Comparison of ENCODE assay signal across 8 mouse cellular contexts in genomic region chr5:35921595-35922254, GRCm38 (mm10). TPM values are rescaled to one million over a fixed set of nuclear protein-coding genes. Genes with fewer than 3 reads are reported as not detected.
DNase-seq lines count a peak whose midpoint lies in the region; ATAC-seq and TF ChIP-seq lines count a peak whose summit lies in the region.

No protein-coding gene starts in this region.

- no peak overlapping the region for H3K27ac ChIP-seq in forebrain, embryonic 13.5 days
- no peak overlapping the region for H3K27ac ChIP-seq in forebrain, embryonic 11.5 days (ENCODE audit: low read depth, low read length)
- peak overlapping the region; percentile 94 for H3K27ac ChIP-seq in intestine, embryonic 14.5 days (ENCODE audit: low read depth)
- H3K27ac ChIP-seq in liver, postnatal 0 days (ENCODE audit: low read depth) = 0 out of 2 replicates have a peak overlapping the region, but pooled peaks have one; percentile 16
- peak overlapping the region; percentile 71 for H3K27ac ChIP-seq in small intestine, adult 2 months (ENCODE audit: insufficient read depth, low read depth, low read length)

- no peak for TF ChIP-seq POLR2A in small intestine, adult 2 months (IDR thresholded peaks at IDR 0.05; ENCODE audit: low read depth, low read length)

- H3K4me3 ChIP-seq in forebrain, embryonic 13.5 days = no peak overlapping the region
- H3K4me3 ChIP-seq in forebrain, embryonic 11.5 days (ENCODE audit: low read depth, low read length) = no peak overlapping the region
- 0 out of 2 replicates have a peak overlapping the region, but pooled peaks have one; percentile 1 for H3K4me3 ChIP-seq in intestine, embryonic 14.5 days (ENCODE audit: low read depth, low read length)
- no peak overlapping the region for H3K4me3 ChIP-seq in liver, postnatal 0 days (ENCODE audit: low read depth, low read length)
- peak overlapping the region; percentile 21; the same call in 1 of the 2 replicates for H3K4me3 ChIP-seq in small intestine, adult 2 months (ENCODE audit: low read depth, low read length)

- no peak for ATAC-seq in forebrain, embryonic 13.5 days
- no peak; the same call in 1 of the 2 replicates for ATAC-seq in forebrain, embryonic 11.5 days (replicated peaks; ENCODE audit: low FRiP score)
- ATAC-seq in intestine, embryonic 14.5 days (replicated peaks; ENCODE audit: low FRiP score, low TSS enrichment, low read depth) = peak; percentile 81
- no peak; the same call in 1 of the 2 replicates for ATAC-seq in liver, postnatal 0 days
- no peak for ATAC-seq in monocyte, adult 5-6 weeks (replicated peaks; ENCODE audit: insufficient number of reproducible peaks, low FRiP score, low TSS enrichment, poor library complexity, severe bottlenecking)
- ATAC-seq in CD4-positive, CD25-positive, alpha-beta regulatory T cell, adult 4 months = no peak

- H3K4me2 ChIP-seq in forebrain, embryonic 13.5 days = peak overlapping the region; percentile 1; the same call in 1 of the 2 replicates
- H3K4me2 ChIP-seq in forebrain, embryonic 11.5 days (ENCODE audit: low read depth, low read length, severe bottlenecking) = no peak overlapping the region
- H3K4me2 ChIP-seq in intestine, embryonic 14.5 days (ENCODE audit: low read length) = peak overlapping the region; percentile 43
- H3K4me2 ChIP-seq in liver, postnatal 0 days (ENCODE audit: low read depth, low read length) = no peak overlapping the region

- no peak for DNase-seq in forebrain, embryonic 11.5 days (ENCODE audit: low spot score)
- peak; percentile 38 for DNase-seq in gastrocnemius, postnatal 25 days
- peak; percentile 85 for DNase-seq in intestine, embryonic 14.5 days (ENCODE audit: low spot score)
- no peak for DNase-seq in liver, postnatal 0 days

- peaks cover 89% of the 10 kb centered on the region for H3K4me1 ChIP-seq in forebrain, embryonic 13.5 days
- H3K4me1 ChIP-seq in forebrain, embryonic 11.5 days (replicated peaks; ENCODE audit: control insufficient read depth, insufficient read depth, low read length) = peaks cover 19% of the 10 kb centered on the region
- peaks cover 87% of the 10 kb centered on the region for H3K4me1 ChIP-seq in intestine, embryonic 14.5 days (replicated peaks; ENCODE audit: control insufficient read depth, insufficient read depth, low read length)
- no peaks in the 10 kb centered on the region for H3K4me1 ChIP-seq in liver, postnatal 0 days (ENCODE audit: insufficient read depth)
- H3K4me1 ChIP-seq in small intestine, adult 2 months (ENCODE audit: control insufficient read depth, insufficient read depth, insufficient read length, low read length) = peaks cover 8% of the 10 kb centered on the region

- no peaks in the 10 kb centered on the region for H3K27me3 ChIP-seq in forebrain, embryonic 13.5 days
- H3K27me3 ChIP-seq in forebrain, embryonic 11.5 days (ENCODE audit: control insufficient read depth, insufficient read depth, low read length) = no peaks in the 10 kb centered on the region
- no peaks in the 10 kb centered on the region for H3K27me3 ChIP-seq in intestine, embryonic 14.5 days (replicated peaks; ENCODE audit: control insufficient read depth, insufficient read depth, low read length)
- H3K27me3 ChIP-seq in liver, postnatal 0 days (ENCODE audit: insufficient read depth, low read length) = no peaks in the 10 kb centered on the region
- H3K27me3 ChIP-seq in small intestine, adult 2 months (ENCODE audit: control insufficient read depth, insufficient read depth, low read length) = no peaks in the 10 kb centered on the region

- no peak for TF ChIP-seq EP300 in liver, postnatal 0 days (IDR thresholded peaks at IDR 0.05; ENCODE audit: low read depth)

- WGBS in forebrain, embryonic 13.5 days = 49% methylated on average over 10 of the region's 10 CpGs
- 50% methylated on average over 10 of the region's 10 CpGs for WGBS in forebrain, embryonic 11.5 days
- 26% methylated on average over 10 of the region's 10 CpGs for WGBS in intestine, embryonic 14.5 days
- 63% methylated on average over 10 of the region's 10 CpGs for WGBS in liver, postnatal 0 days (ENCODE audit: insufficient replicate concordance)
- 53% methylated on average over 10 of the region's 10 CpGs for WGBS in small intestine, adult 2 months

- TF ChIP-seq CTCF in liver, postnatal 0 days (IDR thresholded peaks at IDR 0.05; ENCODE audit: low read depth) = no peak
- no peak for TF ChIP-seq CTCF in small intestine, adult 2 months (IDR thresholded peaks at IDR 0.05; ENCODE audit: extremely low read depth, insufficient read length, insufficient replicate concordance, low read depth, low read length)

- H3K9ac ChIP-seq in forebrain, embryonic 13.5 days = no peak overlapping the region; the same call in 1 of the 2 replicates
- no peak overlapping the region for H3K9ac ChIP-seq in forebrain, embryonic 11.5 days (ENCODE audit: low read length)
- H3K9ac ChIP-seq in intestine, embryonic 14.5 days (ENCODE audit: low read length) = no peak overlapping the region; the same call in 1 of the 2 replicates
- H3K9ac ChIP-seq in liver, postnatal 0 days (replicated peaks) = no peak overlapping the region

- no peaks in the 10 kb centered on the region for H3K36me3 ChIP-seq in forebrain, embryonic 13.5 days (ENCODE audit: poor library complexity, severe bottlenecking)
- no peaks in the 10 kb centered on the region for H3K36me3 ChIP-seq in forebrain, embryonic 11.5 days (ENCODE audit: control insufficient read depth, insufficient read depth, low read length)
- H3K36me3 ChIP-seq in intestine, embryonic 14.5 days (ENCODE audit: control insufficient read depth, insufficient read depth, low read length) = 0 out of 2 replicates have a peak, but pooled peaks cover 3% of the 10 kb centered on the region
- H3K36me3 ChIP-seq in liver, postnatal 0 days (replicated peaks; ENCODE audit: insufficient read depth, low read length) = no peaks in the 10 kb centered on the region
- H3K36me3 ChIP-seq in small intestine, adult 2 months (ENCODE audit: control insufficient read depth, insufficient read depth, low read length) = no peaks in the 10 kb centered on the region

- H3K9me3 ChIP-seq in forebrain, embryonic 13.5 days (replicated peaks) = no peaks in the 10 kb centered on the region
- no peaks in the 10 kb centered on the region for H3K9me3 ChIP-seq in forebrain, embryonic 11.5 days (ENCODE audit: control insufficient read depth, low read length)
- H3K9me3 ChIP-seq in intestine, embryonic 14.5 days (ENCODE audit: control insufficient read depth, low read length) = no peaks in the 10 kb centered on the region
- H3K9me3 ChIP-seq in liver, postnatal 0 days (ENCODE audit: low read length) = no peaks in the 10 kb centered on the region

RNA-seq across cellular contexts. Expression of gene Afap1, which starts 28.6 kb away (rescaled TPM):
- polyA plus RNA-seq in forebrain, embryonic 13.5 days (2015; fragmentation: Nextera tagmentation; extraction: Ambion mirVana) = 38.5 and 41.4 TPM in 2 replicates
- 30.4 and 32.5 TPM in 2 replicates for polyA plus RNA-seq in forebrain, embryonic 11.5 days (2014; fragmentation: Nextera tagmentation; extraction: Ambion mirVana)
- total RNA-seq in gastrocnemius, postnatal 25 days (2021) = 1 to 10 TPM; 7.8 to 8.1 TPM
- polyA plus RNA-seq in intestine, embryonic 14.5 days (2014; fragmentation: Nextera tagmentation; extraction: Ambion mirVana) = 18.8 and 23.0 TPM in 2 replicates
- polyA plus RNA-seq in liver, postnatal 0 days (2015; fragmentation: Nextera tagmentation; extraction: Ambion mirVana) = 1.1 and 1.2 TPM in 2 replicates
- polyA plus RNA-seq in small intestine, adult 2 months (2012; rRNA removed) = 2.3 and 3.0 TPM in 2 replicates
- total RNA-seq in monocyte, adult 5-6 weeks (2017) = 0.86 to 1.9 TPM (median 1.3 TPM) in 3 replicates
- 10 to 100 TPM; 13.7 to 17.3 TPM for polyA plus RNA-seq in CD4-positive, CD25-positive, alpha-beta regulatory T cell, adult 4 months (2017; shearing (Covaris generic))

Comparison
In these comparisons a context has a peak if more than half of its experiments do, and no peak if none do; other contexts are left out.
1. H3K4me2 ChIP-seq: peak in forebrain, embryonic 13.5 days (single experiment) and intestine, embryonic 14.5 days (single experiment); none in forebrain, embryonic 11.5 days (single experiment) and liver, postnatal 0 days (single experiment).
2. H3K27ac ChIP-seq: peak in intestine, embryonic 14.5 days (single experiment), liver, postnatal 0 days (single experiment) and small intestine, adult 2 months (single experiment); none in forebrain, embryonic 13.5 days (single experiment) and forebrain, embryonic 11.5 days (single experiment).
3. H3K4me3 ChIP-seq: peak in intestine, embryonic 14.5 days (single experiment) and small intestine, adult 2 months (single experiment); none in forebrain, embryonic 13.5 days (single experiment), forebrain, embryonic 11.5 days (single experiment) and liver, postnatal 0 days (single experiment).
4. DNase-seq: peak in gastrocnemius, postnatal 25 days (single experiment) and intestine, embryonic 14.5 days (single experiment); none in forebrain, embryonic 11.5 days (single experiment) and liver, postnatal 0 days (single experiment).